Comparison of ENCODE assay signal across 19 mouse cellular contexts in genomic region chr7:57366013-57366390, GRCm38 (mm10). TPM values are rescaled to one million over a fixed set of nuclear protein-coding genes. Genes with fewer than 3 reads are reported as not detected.
"Had no signal": no experiment of that assay in that cellular context is flagged by ENCODE, and none has a peak within 500 bp of the region (broad histone marks: within the 10 kb centered on the region; RNA-seq: fewer than 3 reads in every experiment).

No protein-coding gene starts in this region.

- DNase-seq: kidney, postnatal 25 days; layer of hippocampus, adult 9-11 months; layer of hippocampus, postnatal 36 days; liver, embryonic 13.5 days; lung, adult 2 months; lung, postnatal 14 days; lung, postnatal 4 days; midbrain, embryonic 14.5 days; thymus, adult 2 months; thymus, postnatal 14 days; thymus, postnatal 4 days had no signal

- H3K36me3 ChIP-seq: liver, embryonic 13.5 days had no signal

- H3K4me3 ChIP-seq: layer of hippocampus, adult 2 months; left cerebral cortex, adult 2 months; liver, embryonic 13.5 days had no signal

- H3K9me3 ChIP-seq: liver, embryonic 13.5 days had no signal

- H3K27ac ChIP-seq: kidney, postnatal 0 days; left cerebral cortex, adult 2 months; liver, embryonic 13.5 days; stomach, postnatal 0 days had no signal

- H3K9ac ChIP-seq: liver, embryonic 13.5 days had no signal

- H3K4me1 ChIP-seq: liver, embryonic 13.5 days had no signal

- H3K27me3 ChIP-seq: liver, embryonic 13.5 days had no signal

- H3K4me2 ChIP-seq: liver, embryonic 13.5 days; midbrain, embryonic 11.5 days had no signal

RNA-seq across cellular contexts. Expression of gene Gabrg3, which starts 21.0 kb away (rescaled TPM):
- polyA plus RNA-seq: liver, adult 2 months; lung, adult 2 months; spleen, adult 2 months had no signal

RNA-seq across cellular contexts. Expression of gene Gabrb3, which starts 53.5 kb away (rescaled TPM):
- polyA plus RNA-seq: liver, embryonic 16.5 days; spleen, adult 2 months had no signal
